In the genomic region with DNA sequence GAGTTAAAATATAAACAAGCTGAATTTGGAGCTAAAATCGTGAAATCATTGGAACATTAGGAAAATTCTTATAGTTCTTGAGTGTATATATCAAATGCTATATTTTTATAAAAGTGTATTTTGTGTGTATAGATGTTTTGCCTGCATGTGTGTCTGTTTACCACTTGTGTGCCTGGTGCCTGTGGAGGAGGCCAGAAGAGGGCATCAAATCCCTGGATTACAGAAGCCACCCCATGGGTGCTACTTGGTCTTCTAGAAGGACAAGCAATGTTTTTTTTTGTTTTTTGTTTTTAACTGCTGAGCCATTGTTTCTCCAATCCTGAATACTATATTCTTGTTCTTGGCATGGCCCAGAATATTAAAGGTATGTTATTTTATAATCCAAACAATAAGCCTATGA, we compare ENCODE assay signal across 22 mouse cellular contexts. TPM values are rescaled to one million over a fixed set of nuclear protein-coding genes. Genes with fewer than 3 reads are reported as not detected.
DNase-seq lines count a peak whose midpoint lies in the region; ATAC-seq and TF ChIP-seq lines count a peak whose summit lies in the region.
"Had no signal": no experiment of that assay in that cellular context is flagged by ENCODE, and none has a peak within 500 bp of the region (broad histone marks: within the 10 kb centered on the region; RNA-seq: fewer than 3 reads in every experiment).

No protein-coding gene starts in this region.

- H3K27ac ChIP-seq in heart, adult 2 months, result no peak overlapping the region
- H3K27ac ChIP-seq in heart, embryonic 12.5 days (ENCODE audit: poor library complexity, severe bottlenecking), result no peak overlapping the region
- H3K27ac ChIP-seq: heart, embryonic 10.5 days; hindbrain, embryonic 15.5 days; lung, embryonic 15.5 days; macrophage; midbrain, embryonic 13.5 days had no signal

- TF ChIP-seq EP300 in heart, adult 2 months (IDR thresholded peaks at IDR 0.05; ENCODE audit: insufficient read depth, low read depth, low read length), result no peak

- H3K9ac ChIP-seq in heart, adult 2 months (ENCODE audit: low read depth, low read length), result no peak overlapping the region
- no peak overlapping the region for H3K9ac ChIP-seq in heart, embryonic 12.5 days
- H3K9ac ChIP-seq: hindbrain, embryonic 15.5 days; lung, embryonic 15.5 days; midbrain, embryonic 13.5 days had no signal

- peaks cover 17% of the 10 kb centered on the region for H3K36me3 ChIP-seq in heart, adult 2 months (ENCODE audit: control insufficient read depth, insufficient read depth, low read length)
- H3K36me3 ChIP-seq in heart, embryonic 12.5 days, result no peaks in the 10 kb centered on the region
- H3K36me3 ChIP-seq: heart, embryonic 10.5 days; hindbrain, embryonic 15.5 days; lung, embryonic 15.5 days; midbrain, embryonic 13.5 days had no signal

- no peak for DNase-seq in heart, adult 2 months
- DNase-seq in kidney, postnatal 36 days, result peak; percentile 39 to 40
- no peak for DNase-seq in kidney, postnatal 4 days
- DNase-seq in 416B (ENCODE audit: low read depth), result peak; percentile 58
- peak; percentile 30 for DNase-seq in brain, adult 2 months (ENCODE audit: low read depth, low spot score)
- no peak for DNase-seq in cerebellum, postnatal 36 days
- DNase-seq: adrenal gland, adult 2 months; cerebellum, adult 11-12 months; layer of hippocampus, adult 9-11 months; thymus, postnatal 36 days had no signal

- intact Hi-C loops in heart, adult 2 months (cut with DNase I), result loop anchor here (5.0 to 10.0 kb wide), 2 partner anchors 52 to 174 kb away; a partner anchor contains a TSS

- WGBS in heart, adult 2 months, result 82% methylated on average over 1 of the region's 1 CpGs
- WGBS in heart, embryonic 12.5 days, result 82% methylated on average over 1 of the region's 1 CpGs

- no peak for TF ChIP-seq POLR2A in heart, adult 2 months (IDR thresholded peaks at IDR 0.05; ENCODE audit: insufficient read depth, low read depth, low read length)

- H3K9me3 ChIP-seq in heart, embryonic 12.5 days (replicated peaks), result no peaks in the 10 kb centered on the region
- H3K9me3 ChIP-seq: heart, embryonic 10.5 days; hindbrain, embryonic 15.5 days; lung, embryonic 15.5 days; midbrain, embryonic 13.5 days had no signal

- no peak for ATAC-seq in heart, embryonic 12.5 days (ENCODE audit: insufficient number of reproducible peaks, low FRiP score)
- ATAC-seq: forebrain, embryonic 16.5 days; midbrain, embryonic 13.5 days had no signal

- H3K4me2 ChIP-seq in heart, embryonic 12.5 days, result no peak overlapping the region
- H3K4me2 ChIP-seq: hindbrain, embryonic 15.5 days; lung, embryonic 15.5 days; midbrain, embryonic 13.5 days had no signal

- peak; percentile 57 for TF ChIP-seq CTCF in heart, adult 2 months (IDR thresholded peaks at IDR 0.05)

- peaks cover 6% of the 10 kb centered on the region for H3K4me1 ChIP-seq in heart, adult 2 months (ENCODE audit: control insufficient read depth, insufficient read depth, low read length)
- H3K4me1 ChIP-seq in heart, embryonic 12.5 days (replicated peaks), result peaks cover 16% of the 10 kb centered on the region

- H3K4me3 ChIP-seq in heart, adult 2 months, result no peak overlapping the region
- no peak overlapping the region for H3K4me3 ChIP-seq in heart, embryonic 12.5 days
- H3K4me3 ChIP-seq: erythroblast, embryonic 14.5 days; heart, embryonic 10.5 days; hindbrain, embryonic 15.5 days; lung, embryonic 15.5 days; midbrain, embryonic 13.5 days; myocyte had no signal

- H3K27me3 ChIP-seq in heart, adult 2 months (ENCODE audit: control insufficient read depth, insufficient read depth, low read length), result no peaks in the 10 kb centered on the region
- no peaks in the 10 kb centered on the region for H3K27me3 ChIP-seq in heart, embryonic 12.5 days (replicated peaks)
- H3K27me3 ChIP-seq: hindbrain, embryonic 15.5 days; lung, embryonic 15.5 days; midbrain, embryonic 13.5 days had no signal

- peaks cover 7% of the 10 kb centered on the region for H3K79me2 ChIP-seq in heart, adult 2 months (replicated peaks; ENCODE audit: control insufficient read depth, insufficient read depth, low read length)

RNA-seq across cellular contexts. Expression of a gene that starts 2.4 kb away (rescaled TPM):
- 10 to 100 TPM; 40.0 to 45.3 TPM for total RNA-seq in heart, adult 2 months (2021)
- 17.7 and 21.0 TPM in 2 replicates for polyA plus RNA-seq in heart, adult 2 months (2012; rRNA removed)
- 8.5 and 10.0 TPM in 2 replicates for polyA plus RNA-seq in heart, embryonic 12.5 days (2016; fragmentation: Nextera tagmentation; extraction: Ambion mirVana)

RNA-seq across cellular contexts. Expression of a gene that starts 25.6 kb away (rescaled TPM):
- 10 to 100 TPM; 35.7 to 36.5 TPM for total RNA-seq in heart, adult 2 months (2021)
- polyA plus RNA-seq in heart, adult 2 months (2012; rRNA removed), result 45.6 and 45.9 TPM in 2 replicates
- 6.1 and 8.2 TPM in 2 replicates for polyA plus RNA-seq in heart, embryonic 12.5 days (2016; fragmentation: Nextera tagmentation; extraction: Ambion mirVana)

RNA-seq across cellular contexts. Expression of a gene that starts 36.6 kb away (rescaled TPM):
- total RNA-seq in heart, adult 2 months (2021), result 10 to 100 TPM; 16.6 to 17.1 TPM
- polyA plus RNA-seq in heart, adult 2 months (2012; rRNA removed), result 32.9 and 33.7 TPM in 2 replicates
- 14.6 and 18.7 TPM in 2 replicates for polyA plus RNA-seq in heart, embryonic 12.5 days (2016; fragmentation: Nextera tagmentation; extraction: Ambion mirVana)

RNA-seq across cellular contexts. Expression of a gene that starts 42.6 kb away (rescaled TPM):
- total RNA-seq in heart, adult 2 months (2021), result 10 to 100 TPM; 67.6 to 75.5 TPM
- polyA plus RNA-seq in heart, adult 2 months (2012; rRNA removed), result 57.3 and 83.7 TPM in 2 replicates
- polyA plus RNA-seq in heart, embryonic 12.5 days (2016; fragmentation: Nextera tagmentation; extraction: Ambion mirVana), result 63.5 and 67.8 TPM in 2 replicates

RNA-seq across cellular contexts. Expression of a gene that starts 47.3 kb away (rescaled TPM):
- under 1 TPM; 0.14 to 0.16 TPM for total RNA-seq in heart, adult 2 months (2021)
- 0.53 and 0.55 TPM in 2 replicates for polyA plus RNA-seq in heart, adult 2 months (2012; rRNA removed)
- polyA plus RNA-seq in heart, embryonic 12.5 days (2016; fragmentation: Nextera tagmentation; extraction: Ambion mirVana), result 2.3 TPM in 2 replicates
- total RNA-seq: gastrocnemius, adult 18-20 months; heart, postnatal 25 days; neutrophil, adult 5-6 weeks had no signal
- polyA plus RNA-seq: erythroblast, embryonic 14.5 days had no signal

Comparison
In these comparisons a context has a peak if more than half of its experiments do, and no peak if none do; other contexts are left out.
1. DNase-seq: peak in kidney, postnatal 36 days (2 of 2), 416B (single experiment) and brain, adult 2 months (single experiment); none in heart, adult 2 months (0 of 2), kidney, postnatal 4 days (0 of 2) and cerebellum, postnatal 36 days (0 of 2).